ENCODE assay signal across 8 mouse cellular contexts in the genomic region with DNA sequence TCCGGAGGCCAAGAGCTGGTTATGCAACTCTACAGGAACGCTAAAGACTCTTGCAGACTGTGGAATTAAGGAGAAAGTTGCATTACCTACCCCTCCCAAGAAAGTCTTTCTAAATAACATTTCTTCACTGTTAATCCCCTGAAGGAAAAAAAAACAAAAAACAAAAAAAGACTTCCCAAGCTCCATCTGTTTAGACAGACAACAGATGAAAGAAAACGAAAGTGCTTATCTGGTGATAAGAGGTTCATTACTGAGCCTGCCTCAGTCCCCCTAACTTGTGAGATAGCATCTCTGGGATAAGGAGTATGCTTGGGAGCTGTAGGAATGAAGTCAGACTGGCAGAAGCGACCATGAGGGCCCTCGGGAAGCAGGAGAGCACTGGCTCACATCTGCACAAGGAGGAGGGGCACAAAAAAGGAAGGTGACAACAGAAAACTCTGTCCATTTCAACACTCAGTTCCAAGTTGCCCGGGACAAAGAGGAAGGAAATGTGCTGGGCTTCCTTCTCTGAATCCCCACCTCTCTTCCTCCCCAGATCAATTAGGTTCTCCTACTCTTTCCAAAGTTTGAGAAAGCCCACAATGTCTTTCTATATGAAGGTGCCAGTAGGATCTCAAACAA. TPM values are rescaled to one million over a fixed set of nuclear protein-coding genes. Genes with fewer than 3 reads are reported as not detected.
DNase-seq lines count a peak whose midpoint lies in the region; ATAC-seq and TF ChIP-seq lines count a peak whose summit lies in the region.

No protein-coding gene starts in this region.

- peak overlapping the region; percentile 86 for H3K4me2 ChIP-seq in kidney, postnatal 0 days (ENCODE audit: low read length)
- H3K4me2 ChIP-seq in limb, embryonic 14.5 days (replicated peaks; ENCODE audit: low read depth, low read length, severe bottlenecking): peak overlapping the region; percentile 87
- peak overlapping the region; percentile 83 for H3K4me2 ChIP-seq in neural tube, embryonic 15.5 days

- peaks cover 9% of the 10 kb centered on the region; the same call in 1 of the 2 replicates for H3K4me1 ChIP-seq in kidney, postnatal 0 days (replicated peaks; ENCODE audit: insufficient read depth, low read length)
- H3K4me1 ChIP-seq in forebrain, embryonic 10.5 days: peaks cover 59% of the 10 kb centered on the region
- peaks cover 24% of the 10 kb centered on the region for H3K4me1 ChIP-seq in limb, embryonic 14.5 days (ENCODE audit: control insufficient read depth, insufficient read depth, low read length)
- peaks cover 31% of the 10 kb centered on the region for H3K4me1 ChIP-seq in neural tube, embryonic 15.5 days

- ATAC-seq in kidney, postnatal 0 days (replicated peaks; ENCODE audit: low FRiP score, low read depth): no peak
- no peak for ATAC-seq in limb, embryonic 14.5 days (ENCODE audit: low FRiP score, low read depth)
- no peak for ATAC-seq in neural tube, embryonic 15.5 days (ENCODE audit: low FRiP score)

- DNase-seq in kidney, postnatal 0 days (ENCODE audit: low spot score): no peak
- DNase-seq in kidney, adult 11 months: no peak
- no peak for DNase-seq in forebrain, embryonic 10.5 days (ENCODE audit: extremely low spot score, low spot score)
- DNase-seq in limb, embryonic 14.5 days (ENCODE audit: low spot score): no peak
- DNase-seq in spleen, adult 12 weeks (ENCODE audit: low spot score): no peak
- no peak for DNase-seq in gastrocnemius, postnatal 14 days
- DNase-seq in right cerebral cortex, postnatal 14 days: no peak

- WGBS in kidney, postnatal 0 days: 28% methylated on average over 6 of the region's 6 CpGs
- WGBS in forebrain, embryonic 10.5 days: 14% methylated on average over 6 of the region's 6 CpGs
- 20% methylated on average over 6 of the region's 6 CpGs for WGBS in limb, embryonic 14.5 days
- 22% methylated on average over 6 of the region's 6 CpGs for WGBS in neural tube, embryonic 15.5 days

- TF ChIP-seq POLR2A in limb, embryonic 14.5 days (IDR thresholded peaks at IDR 0.05; ENCODE audit: borderline replicate concordance, extremely low read depth, insufficient read depth, insufficient read length): no peak

- no peak overlapping the region; the same call in 1 of the 2 replicates for H3K9ac ChIP-seq in kidney, postnatal 0 days (ENCODE audit: low read depth, low read length)
- H3K9ac ChIP-seq in limb, embryonic 14.5 days (ENCODE audit: low read depth, low read length, severe bottlenecking): no peak overlapping the region
- H3K9ac ChIP-seq in neural tube, embryonic 15.5 days (replicated peaks): no peak overlapping the region

- no peak for TF ChIP-seq CTCF in kidney, postnatal 0 days (IDR thresholded peaks at IDR 0.05; ENCODE audit: low read depth)

- H3K9me3 ChIP-seq in kidney, postnatal 0 days (replicated peaks; ENCODE audit: low read length): no peaks in the 10 kb centered on the region
- no peaks in the 10 kb centered on the region; the same call in 1 of the 2 replicates for H3K9me3 ChIP-seq in forebrain, embryonic 10.5 days
- no peaks in the 10 kb centered on the region for H3K9me3 ChIP-seq in limb, embryonic 14.5 days (ENCODE audit: control insufficient read depth, low read length)
- H3K9me3 ChIP-seq in neural tube, embryonic 15.5 days (replicated peaks): no peaks in the 10 kb centered on the region

- intact Hi-C loops in gastrocnemius, postnatal 14 days (cut with DNase I; ENCODE audit: low total_unique reads): no loop called here

- no peaks in the 10 kb centered on the region for H3K27me3 ChIP-seq in kidney, postnatal 0 days (ENCODE audit: insufficient read depth, low read length)
- H3K27me3 ChIP-seq in forebrain, embryonic 10.5 days (ENCODE audit: poor library complexity, severe bottlenecking): no peaks in the 10 kb centered on the region
- no peaks in the 10 kb centered on the region for H3K27me3 ChIP-seq in limb, embryonic 14.5 days (ENCODE audit: control insufficient read depth, insufficient read depth, low read length)
- no peaks in the 10 kb centered on the region for H3K27me3 ChIP-seq in neural tube, embryonic 15.5 days (replicated peaks)

- no peak overlapping the region for H3K27ac ChIP-seq in kidney, postnatal 0 days
- peak overlapping the region; percentile 62 for H3K27ac ChIP-seq in forebrain, embryonic 10.5 days
- H3K27ac ChIP-seq in limb, embryonic 14.5 days (replicated peaks; ENCODE audit: low read depth, low read length): no peak overlapping the region
- H3K27ac ChIP-seq in neural tube, embryonic 15.5 days (replicated peaks): no peak overlapping the region

- H3K36me3 ChIP-seq in kidney, postnatal 0 days (ENCODE audit: insufficient read depth, low read length): peaks cover 11% of the 10 kb centered on the region; the same call in 1 of the 2 replicates
- peaks cover 43% of the 10 kb centered on the region for H3K36me3 ChIP-seq in forebrain, embryonic 10.5 days (replicated peaks)
- peaks cover 24% of the 10 kb centered on the region for H3K36me3 ChIP-seq in limb, embryonic 14.5 days (ENCODE audit: control insufficient read depth, insufficient read depth, low read length)
- H3K36me3 ChIP-seq in neural tube, embryonic 15.5 days: peaks cover 19% of the 10 kb centered on the region

- no peak overlapping the region for H3K4me3 ChIP-seq in kidney, postnatal 0 days (replicated peaks; ENCODE audit: low read depth, low read length)
- H3K4me3 ChIP-seq in forebrain, embryonic 10.5 days: peak overlapping the region; percentile 98
- H3K4me3 ChIP-seq in limb, embryonic 14.5 days (replicated peaks; ENCODE audit: low read length): peak overlapping the region; percentile 12; the same call in 1 of the 2 replicates
- H3K4me3 ChIP-seq in neural tube, embryonic 15.5 days (replicated peaks): 0 out of 2 replicates have a peak overlapping the region, but pooled peaks have one; percentile 1

RNA-seq across cellular contexts. Expression of a gene that starts 3.0 kb away (rescaled TPM):
- 55.2 and 64.9 TPM in 2 replicates for polyA plus RNA-seq in kidney, postnatal 0 days (2015; fragmentation: Nextera tagmentation; extraction: Ambion mirVana)
- polyA plus RNA-seq in forebrain, embryonic 10.5 days (2016; fragmentation: Nextera tagmentation; extraction: Ambion mirVana): 212 and 221 TPM in 2 replicates
- polyA plus RNA-seq in limb, embryonic 14.5 days (2012; rRNA removed): 45.0 and 52.8 TPM in 2 replicates
- polyA plus RNA-seq in limb, embryonic 14.5 days (2014; fragmentation: Nextera tagmentation; extraction: Ambion mirVana): 112 and 115 TPM in 2 replicates
- 22.5 and 52.3 TPM in 2 replicates for polyA plus RNA-seq in neural tube, embryonic 15.5 days (2015; fragmentation: Nextera tagmentation; extraction: Ambion mirVana)
- 10 to 100 TPM; 24.6 to 26.8 TPM for total RNA-seq in gastrocnemius, postnatal 14 days (2021)
